Mouse (Mus musculus) right cerebral cortex, postnatal 36 days (tissue): ENCODE results near the gene Zbtb16.

Experiments
- DNase-seq, 2 experiments: peaks; one replicate each; pipeline ENCODE4 v3.0.0; 2022; ENCODE audit warnings: low spot score in 2 of 2, mixed read lengths in 1 of 2

Zbtb16 gene

GRCm38 (mm10) chr9:48826377-48826889 is 9.6 kb downstream of the Zbtb16 start:
- DNase-seq: no peak

- DNase-seq: no peak
Observed at GRCm38 (mm10) chr9:48824533-48825130, 11.4 kb downstream of the Zbtb16 start.

- DNase-seq: no peak
Observed at GRCm38 (mm10) chr9:48823851-48824250, 12.2 kb downstream of the Zbtb16 start.

- DNase-seq: no peak
Observed at GRCm38 (mm10) chr9:48823319-48823705, 12.7 kb downstream of the Zbtb16 start.

GRCm38 (mm10) chr9:48822586-48823318 is 13.3 kb downstream of the Zbtb16 start:
- DNase-seq: no peak

GRCm38 (mm10) chr9:48821916-48822585 is 14.0 kb downstream of the Zbtb16 start:
- DNase-seq: no peak

- no peak for DNase-seq
Observed at GRCm38 (mm10) chr9:48821431-48821830, 14.6 kb downstream of the Zbtb16 start.

GRCm38 (mm10) chr9:48820791-48821190 is 15.2 kb downstream of the Zbtb16 start:
- DNase-seq: no peak

- no peak for DNase-seq
Observed at GRCm38 (mm10) chr9:48819695-48820094, 16.3 kb downstream of the Zbtb16 start.

- DNase-seq: no peak
Observed at GRCm38 (mm10) chr9:48819137-48819536, 16.9 kb downstream of the Zbtb16 start.

- no peak for DNase-seq
Observed at GRCm38 (mm10) chr9:48817907-48818306, 18.1 kb downstream of the Zbtb16 start.

- DNase-seq: no peak
Observed at GRCm38 (mm10) chr9:48817399-48817793, 18.6 kb downstream of the Zbtb16 start.

GRCm38 (mm10) chr9:48816678-48817398 is 19.2 kb downstream of the Zbtb16 start:
- DNase-seq: no peak

GRCm38 (mm10) chr9:48816157-48816556 is 19.9 kb downstream of the Zbtb16 start:
- DNase-seq: no peak

GRCm38 (mm10) chr9:48814881-48815495 is 21.0 kb downstream of the Zbtb16 start:
- DNase-seq: no peak

GRCm38 (mm10) chr9:48813960-48814880 is 21.8 kb downstream of the Zbtb16 start:
- DNase-seq: no peak

- no peak for DNase-seq
Observed at GRCm38 (mm10) chr9:48812352-48812751, 23.7 kb downstream of the Zbtb16 start.

- DNase-seq: no peak
Observed at GRCm38 (mm10) chr9:48806591-48806990, 29.4 kb downstream of the Zbtb16 start.

GRCm38 (mm10) chr9:48805850-48806249 is 30.2 kb downstream of the Zbtb16 start:
- DNase-seq: peak in 1 of 2 experiments; percentile 65

- DNase-seq: no peak
Observed at GRCm38 (mm10) chr9:48804509-48804908, 31.5 kb downstream of the Zbtb16 start.
